Mouse (Mus musculus): Measurements from ENCODE around the gene Snap91.

Gene Snap91

DNA sequence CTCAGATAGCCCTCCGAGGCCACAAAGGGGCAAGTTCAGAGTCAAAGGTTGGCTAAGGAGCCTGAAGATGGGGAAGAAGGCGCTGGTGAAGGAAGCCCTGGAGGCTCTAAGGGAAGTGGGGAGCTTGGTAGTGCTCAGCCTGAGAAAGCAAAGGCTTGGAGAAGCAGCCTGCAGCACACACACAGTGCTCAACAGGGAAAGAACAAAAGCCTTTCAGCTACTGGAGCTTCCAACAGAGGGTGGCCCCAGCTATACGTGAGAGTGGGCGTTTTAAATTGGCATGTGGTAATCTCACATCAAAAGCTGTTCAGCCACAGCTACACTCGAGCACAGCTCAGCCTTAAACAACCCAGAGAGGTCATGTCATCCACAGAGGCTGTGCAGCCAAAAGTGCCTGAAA, 67.1 kb downstream of the Snap91 start:
- no peak for DNase-seq

DNA sequence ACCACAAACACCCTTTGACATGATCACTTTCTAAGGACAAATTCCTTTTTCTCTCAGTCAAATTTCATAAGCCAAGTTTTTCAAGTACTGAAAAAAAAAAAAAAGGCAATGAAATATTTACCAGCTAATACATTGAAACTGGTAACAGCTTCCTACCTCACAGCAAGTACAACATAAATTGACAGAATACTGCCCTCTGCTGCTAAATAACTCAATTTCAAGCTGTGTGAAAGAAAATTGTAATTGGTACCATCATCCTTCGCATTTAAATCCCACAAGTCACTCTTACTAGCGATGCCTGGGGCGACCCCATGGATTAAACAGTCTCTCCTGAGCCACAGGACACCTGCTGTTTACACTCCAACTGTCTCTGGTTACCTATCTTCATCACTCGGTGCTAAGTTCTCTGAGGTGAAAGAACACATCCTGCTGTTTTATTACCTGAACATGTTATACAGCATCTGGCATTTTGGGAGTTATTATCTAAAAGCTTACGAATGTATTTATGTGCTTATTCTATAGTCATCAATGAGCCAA, 69.7 kb downstream of the Snap91 start:
- DNase-seq = no peak

- no peak for DNase-seq
Observed at GRCm38 (mm10) chr9:86810213-86810612, 70.2 kb downstream of the Snap91 start.

- DNase-seq = no peak
Observed at GRCm38 (mm10) chr9:86800600-86801163, 79.8 kb downstream of the Snap91 start.

- no peak for DNase-seq
Observed at GRCm38 (mm10) chr9:86799099-86799498, 81.4 kb downstream of the Snap91 start.

DNA sequence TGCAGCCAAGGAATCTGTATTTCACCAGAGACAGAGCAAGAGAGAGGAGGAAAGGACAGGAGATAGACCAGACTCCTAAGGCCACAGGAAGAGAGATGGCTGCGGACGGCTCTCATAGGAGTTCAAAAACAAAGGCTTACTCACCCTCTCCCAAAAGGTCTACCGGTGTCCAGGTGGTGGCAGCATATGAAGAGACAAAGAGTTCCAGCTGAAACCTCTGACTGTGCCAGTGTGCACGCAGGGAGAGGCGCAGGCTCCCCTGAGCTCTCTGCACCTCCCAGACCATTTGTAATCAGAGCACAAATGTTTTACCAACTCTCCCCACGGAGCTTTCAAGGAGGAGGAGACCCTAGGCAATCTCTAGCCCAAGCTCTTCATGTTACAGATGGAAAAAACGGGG, 81.8 kb downstream of the Snap91 start:
- DNase-seq = no peak

- no peak for DNase-seq
Observed at GRCm38 (mm10) chr9:86798129-86798528, 82.3 kb downstream of the Snap91 start.

GRCm38 (mm10) chr9:86797553-86797952, 82.9 kb downstream of the Snap91 start:
- no peak for DNase-seq

GRCm38 (mm10) chr9:86795236-86795635, 85.2 kb downstream of the Snap91 start:
- DNase-seq = no peak

DNA sequence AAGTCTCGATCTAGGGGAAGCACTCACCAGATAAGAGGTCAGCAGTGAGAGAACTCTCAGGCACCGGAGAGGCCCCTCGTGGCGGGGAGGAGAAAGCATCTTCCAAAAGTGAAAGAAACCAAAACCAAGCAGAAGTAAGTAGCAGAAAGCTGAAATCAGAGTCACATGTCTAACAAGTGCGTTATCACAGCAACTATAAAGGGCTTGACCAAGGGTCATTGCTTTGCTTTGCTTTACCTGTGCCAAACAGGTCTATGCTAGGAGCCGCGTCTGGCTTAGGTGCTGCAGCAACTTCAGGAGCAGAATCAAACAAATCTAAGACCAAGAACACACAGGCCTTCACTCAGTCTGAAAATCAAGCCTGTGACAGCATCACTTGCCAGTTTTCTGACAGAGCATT, 88.5 kb downstream of the Snap91 start:
- DNase-seq = no peak

- no peak for DNase-seq
Observed at GRCm38 (mm10) chr9:86789186-86789585, 91.3 kb downstream of the Snap91 start.

DNA sequence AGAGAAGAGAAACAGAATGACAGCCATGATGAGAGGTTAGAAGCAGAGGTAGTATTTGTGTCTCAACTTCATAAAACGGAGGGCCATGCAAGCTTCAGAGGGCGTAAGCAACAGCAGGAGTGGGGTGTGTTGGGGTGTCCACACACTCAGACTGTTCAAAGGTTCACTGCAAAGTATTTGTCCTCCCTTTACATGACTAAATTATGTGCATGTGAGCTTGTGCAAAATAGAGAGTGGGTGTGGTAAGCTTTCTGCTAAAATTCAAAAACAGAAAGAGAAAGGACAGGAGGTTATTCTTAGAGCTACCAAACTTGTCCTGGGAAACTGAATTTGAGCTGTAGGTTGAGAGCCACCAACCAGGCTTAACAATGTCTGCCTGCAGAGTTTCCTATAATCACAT, 97.6 kb downstream of the Snap91 start:
- DNase-seq = no peak

- DNase-seq = no peak
Observed at GRCm38 (mm10) chr9:86781426-86781825, 99.0 kb downstream of the Snap91 start.

GRCm38 (mm10) chr9:86778212-86778611, 102.2 kb downstream of the Snap91 start:
- DNase-seq = no peak

DNA sequence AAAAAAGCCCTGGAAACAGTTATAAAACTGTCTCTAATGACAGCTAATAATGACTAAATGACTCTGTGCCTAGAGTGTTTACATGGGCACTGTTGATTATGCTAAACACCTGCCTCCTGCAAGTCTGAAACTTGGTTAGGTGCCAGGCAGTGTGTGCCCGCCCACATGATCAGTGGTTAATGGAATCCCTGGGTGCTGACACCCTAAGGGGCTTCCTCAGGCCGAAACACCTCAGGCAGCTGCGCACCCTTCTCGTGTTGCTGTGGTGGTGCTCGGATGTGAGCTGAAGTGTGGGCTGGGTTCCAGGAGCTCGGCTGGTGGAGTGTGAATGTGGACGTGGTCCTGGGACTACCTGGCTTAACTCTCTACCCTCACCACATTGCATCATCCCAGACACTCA, 103.1 kb downstream of the Snap91 start:
- no peak for DNase-seq

- DNase-seq = no peak
Observed at GRCm38 (mm10) chr9:86775374-86775773, 105.1 kb downstream of the Snap91 start.

GRCm38 (mm10) chr9:86773996-86774395, 106.5 kb downstream of the Snap91 start:
- DNase-seq = no peak

- no peak for DNase-seq
Observed at GRCm38 (mm10) chr9:86772897-86773296, 107.6 kb downstream of the Snap91 start.

DNA sequence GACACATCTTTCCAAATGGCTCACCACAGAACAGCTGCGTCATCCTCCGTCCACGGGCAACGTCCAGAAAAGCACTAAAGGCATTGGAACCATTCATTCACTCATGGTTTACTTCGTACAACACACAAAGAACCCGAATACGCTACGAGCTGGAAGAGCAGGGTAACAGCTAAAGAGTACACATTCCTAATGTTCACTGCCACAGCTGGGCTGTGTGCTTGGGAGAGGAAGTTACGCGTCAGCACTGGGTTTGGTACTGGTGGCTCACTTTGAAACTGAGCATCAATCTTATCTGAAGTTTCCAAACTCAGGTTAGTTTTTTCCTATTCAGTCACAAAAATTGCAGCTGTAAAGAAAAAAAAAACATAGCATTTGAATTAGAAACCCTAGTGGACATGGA, 113.5 kb downstream of the Snap91 start:
- no peak for DNase-seq

DNA sequence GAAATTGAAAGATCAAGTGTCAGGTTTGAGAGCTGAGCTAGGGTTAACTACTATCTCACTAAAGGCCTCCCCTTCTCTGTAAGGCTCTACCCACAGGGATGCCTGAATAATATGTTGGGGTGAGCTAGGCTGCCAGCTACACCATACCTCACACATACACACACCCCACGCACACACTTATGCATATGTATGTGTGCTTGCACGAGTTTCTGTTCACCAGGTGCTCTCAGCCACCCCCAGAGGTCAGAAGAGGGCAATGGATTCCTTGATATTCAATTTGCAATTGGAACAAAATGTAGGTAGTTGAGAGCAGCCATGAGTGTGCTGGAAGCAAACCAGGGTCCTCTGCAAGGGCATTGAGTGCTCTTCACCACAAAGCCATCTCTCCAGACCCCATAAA, 116.5 kb downstream of the Snap91 start:
- no peak for DNase-seq

GRCm38 (mm10) chr9:86762477-86763376, 117.7 kb downstream of the Snap91 start:
- no peak for DNase-seq

- DNase-seq = no peak
Observed at GRCm38 (mm10) chr9:86745926-86746581, 134.4 kb downstream of the Snap91 start.

- no peak for DNase-seq
Observed at GRCm38 (mm10) chr9:86744041-86744440, 136.4 kb downstream of the Snap91 start.

Measured in spleen, adult 18-20 months (tissue).